Mouse (Mus musculus): ENCODE data around the gene Nr4a3.
A peak's percentile ranks its signal among the peaks of the same experiment; 100 is the strongest.

Nr4a3 gene

DNA sequence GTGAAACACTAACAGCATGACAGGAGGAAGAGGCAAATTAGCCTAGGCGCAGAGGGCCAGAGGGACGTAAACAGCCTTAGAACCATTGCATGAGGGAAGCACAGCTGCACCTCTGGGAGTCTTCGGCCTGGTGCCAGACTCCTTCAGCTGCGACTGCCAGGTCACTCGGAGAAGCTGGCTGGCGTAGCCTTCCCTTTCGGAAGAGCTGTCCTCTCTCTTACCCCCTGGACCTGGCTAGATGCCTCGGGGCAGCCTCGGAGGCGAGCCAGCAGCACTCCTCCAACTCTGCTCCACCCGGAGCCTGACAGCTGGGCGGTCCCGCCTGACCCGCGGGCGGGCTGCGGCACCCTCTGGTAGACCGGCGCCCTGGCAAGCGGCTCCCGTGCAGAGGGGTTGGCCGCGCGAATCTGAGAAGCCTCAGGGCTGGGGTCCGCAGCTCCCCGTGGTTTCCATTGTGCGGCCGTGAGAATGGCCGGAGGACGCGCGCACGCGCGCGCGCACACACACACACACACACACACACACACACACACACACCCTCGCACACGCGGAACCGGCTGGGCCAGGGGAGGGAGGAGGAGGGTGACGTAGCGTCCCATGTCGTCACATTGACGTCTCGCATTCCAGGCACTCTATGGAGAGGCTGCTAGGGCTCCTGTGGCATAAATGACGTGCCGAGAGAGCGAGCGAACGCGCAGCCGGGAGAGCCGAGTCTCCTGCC is at the start of gene Nr4a3:
Gene Nr4a3 (plus strand): TSS at position 663 of the 721 bp plus-strand sequence.
- DNase-seq (ENCODE audit: extremely low spot score, low spot score), result peak; percentile 81

DNA sequence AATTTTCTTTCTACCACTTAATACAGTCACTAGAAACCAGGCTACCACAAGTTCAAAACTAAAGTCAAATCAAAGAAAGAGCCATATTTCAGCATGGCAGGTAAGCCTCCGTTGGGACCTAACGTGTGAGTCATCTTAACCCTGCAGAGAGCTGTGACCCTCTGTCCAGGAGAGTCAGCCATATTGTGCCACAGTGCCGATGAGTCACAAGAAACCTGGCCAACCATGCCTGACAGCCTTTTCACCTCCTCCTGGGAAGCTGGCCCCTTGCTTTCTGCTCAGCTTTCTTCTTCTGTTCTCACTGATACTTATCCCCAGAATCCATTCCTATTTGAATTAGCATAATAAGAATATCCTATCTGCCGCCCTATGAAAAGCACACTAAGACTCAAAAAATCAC is 42.0 kb upstream of the Nr4a3 start:
- DNase-seq (ENCODE audit: extremely low spot score, low spot score), result no peak

DNA sequence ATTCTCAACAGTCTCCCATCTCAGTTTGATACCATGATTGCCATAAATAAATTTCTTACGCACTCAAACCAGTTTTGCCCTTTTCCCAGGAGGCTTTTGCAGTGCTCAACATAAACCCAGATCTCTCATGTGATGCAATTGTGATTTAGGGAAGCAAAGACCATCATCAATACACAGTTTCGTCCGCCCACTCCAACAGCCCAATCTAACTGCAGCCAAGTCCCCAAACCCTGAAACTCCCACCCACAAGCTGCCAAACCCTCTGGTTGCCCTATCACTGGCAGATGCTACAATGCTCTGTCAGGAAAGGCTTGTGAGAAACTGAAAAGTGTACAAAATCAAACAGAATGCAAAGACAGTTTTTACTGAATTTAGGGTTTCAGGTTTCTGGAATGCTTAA is 41.5 kb upstream of the Nr4a3 start:
- DNase-seq (ENCODE audit: extremely low spot score, low spot score), result no peak

DNA sequence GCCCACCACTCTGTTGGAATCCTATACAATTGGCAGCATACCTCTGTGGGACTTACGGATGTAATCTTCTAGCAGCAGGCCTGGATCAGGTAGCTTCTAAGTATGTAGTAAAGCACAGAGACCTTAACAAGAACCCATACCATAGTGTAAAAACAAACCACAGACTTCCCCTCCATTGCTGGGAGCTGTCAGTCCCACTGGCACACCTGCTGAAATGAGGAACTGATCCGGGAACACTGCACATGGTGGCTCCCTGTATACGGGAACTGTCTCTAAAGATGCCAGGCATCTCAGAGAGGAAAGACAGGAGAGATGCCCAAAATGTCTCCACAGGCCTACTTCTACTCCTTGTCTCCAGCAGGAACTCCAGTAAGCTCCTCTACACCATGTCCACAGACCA is 38.6 kb upstream of the Nr4a3 start:
- DNase-seq (ENCODE audit: extremely low spot score, low spot score), result no peak

DNA sequence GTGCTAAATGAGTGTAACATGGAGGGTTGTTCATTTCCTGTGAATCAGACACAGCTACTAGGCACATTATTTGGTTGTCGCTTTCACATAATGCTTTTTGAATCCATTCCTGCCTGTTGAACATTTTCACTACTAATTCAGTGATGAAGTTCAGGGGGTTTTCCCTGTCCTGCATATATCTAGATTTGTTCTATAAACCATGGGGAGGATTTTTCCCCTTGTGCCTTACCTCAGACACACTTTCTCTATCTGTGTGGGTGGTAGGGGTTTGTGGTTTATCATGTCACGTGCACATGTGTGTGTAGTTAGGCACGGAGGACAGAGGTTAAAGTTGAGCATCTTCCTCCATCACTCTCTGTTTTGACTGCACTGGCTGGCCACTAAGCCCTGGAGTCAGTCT is 32.7 kb upstream of the Nr4a3 start:
- DNase-seq (ENCODE audit: extremely low spot score, low spot score), result no peak

DNA sequence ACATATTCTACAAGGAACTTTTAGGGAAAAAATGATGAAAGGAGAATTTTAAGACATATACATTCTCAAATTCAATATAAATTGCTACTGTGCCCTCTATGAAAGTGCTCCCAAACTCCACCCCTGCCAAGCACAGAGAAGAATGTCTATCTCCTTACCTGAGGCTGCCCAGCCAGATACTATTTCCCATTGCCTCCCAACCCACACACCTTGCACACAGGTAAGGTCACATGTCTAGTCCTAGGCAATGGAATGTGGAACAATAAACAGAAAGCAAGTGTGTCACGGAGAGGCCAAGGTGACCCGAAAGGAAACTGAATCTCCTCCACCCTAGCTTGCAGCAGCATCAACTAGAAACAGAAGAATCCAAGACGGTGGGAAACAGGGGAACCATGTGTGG is 22.0 kb upstream of the Nr4a3 start:
- DNase-seq (ENCODE audit: extremely low spot score, low spot score), result no peak

DNA sequence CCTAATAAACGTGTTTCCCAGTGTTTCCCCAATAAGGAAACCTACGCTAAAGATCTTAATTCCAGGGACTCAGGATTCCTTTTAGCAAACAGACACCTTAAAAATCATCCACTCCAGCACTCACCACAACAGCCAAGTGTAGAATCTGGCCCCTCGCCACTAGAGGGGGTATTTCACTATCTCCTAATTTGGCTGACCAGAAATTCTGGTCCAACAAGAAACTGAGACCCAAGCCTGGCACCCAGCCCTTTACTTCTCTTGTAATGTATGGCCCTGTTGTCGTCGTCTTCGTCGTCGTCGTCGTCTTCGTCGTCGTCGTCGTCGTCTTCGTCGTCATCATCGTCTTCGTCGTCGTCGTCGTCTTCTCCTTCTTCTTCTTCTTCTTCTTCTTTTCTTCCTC is 15.3 kb upstream of the Nr4a3 start:
- DNase-seq (ENCODE audit: extremely low spot score, low spot score), result no peak

DNA sequence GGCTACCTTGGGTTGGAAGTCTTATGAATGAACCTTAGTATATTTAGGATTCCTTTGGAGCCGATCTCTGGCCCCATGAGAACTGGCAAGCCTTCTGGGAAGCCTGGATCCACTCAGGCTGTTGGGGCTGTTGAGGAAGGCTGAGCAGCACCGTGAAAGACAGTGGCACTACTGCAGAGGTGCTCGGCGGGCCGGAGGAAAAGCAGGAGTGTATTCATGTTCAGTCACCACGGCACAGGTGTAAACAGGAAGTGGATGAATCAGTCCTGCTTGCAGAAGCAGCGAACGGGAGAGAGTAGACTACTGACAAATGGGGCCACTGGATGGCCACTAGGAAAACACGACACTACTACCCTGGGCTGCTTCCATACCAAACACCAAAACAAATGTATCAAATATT is 10.7 kb upstream of the Nr4a3 start:
- DNase-seq (ENCODE audit: extremely low spot score, low spot score), result no peak

DNA sequence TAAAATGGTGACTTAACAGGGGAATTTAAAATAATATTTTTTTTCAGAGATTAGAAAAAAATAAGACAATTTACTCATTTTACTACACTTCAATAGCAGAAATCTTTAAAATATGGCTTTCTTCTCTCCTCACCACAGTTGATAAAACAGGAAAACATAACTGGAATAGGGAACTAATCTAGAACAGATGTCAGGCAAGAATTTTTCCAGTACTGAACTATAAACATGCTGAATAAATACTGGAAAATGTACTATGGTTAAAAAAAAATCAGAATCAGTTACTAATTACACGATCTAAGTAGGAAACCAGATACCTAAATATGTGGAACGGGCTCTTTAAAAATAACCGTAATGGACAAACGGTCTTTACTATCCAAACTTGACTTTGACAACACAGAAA is 7.3 kb upstream of the Nr4a3 start:
- no peak for DNase-seq (ENCODE audit: extremely low spot score, low spot score)

DNA sequence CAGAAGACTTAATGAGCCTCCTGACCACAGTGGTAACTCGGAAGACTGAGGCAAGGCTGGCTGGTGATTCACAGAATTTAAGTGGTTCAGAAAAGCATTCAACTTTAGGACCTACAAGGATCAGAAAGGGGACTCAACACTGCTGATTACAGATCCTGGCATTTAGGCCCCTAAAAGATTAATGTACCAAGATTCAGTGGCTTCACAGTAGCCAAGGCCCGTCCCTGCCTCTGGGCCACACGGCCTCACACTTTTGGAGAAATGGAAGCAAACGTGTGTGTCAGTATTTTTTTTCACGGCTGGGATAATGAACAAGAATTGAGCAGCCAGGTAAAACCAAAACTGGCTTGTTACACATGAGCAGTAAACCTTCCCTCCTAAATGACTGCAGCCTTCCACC is 6.1 kb upstream of the Nr4a3 start:
- DNase-seq (ENCODE audit: extremely low spot score, low spot score), result no peak

DNA sequence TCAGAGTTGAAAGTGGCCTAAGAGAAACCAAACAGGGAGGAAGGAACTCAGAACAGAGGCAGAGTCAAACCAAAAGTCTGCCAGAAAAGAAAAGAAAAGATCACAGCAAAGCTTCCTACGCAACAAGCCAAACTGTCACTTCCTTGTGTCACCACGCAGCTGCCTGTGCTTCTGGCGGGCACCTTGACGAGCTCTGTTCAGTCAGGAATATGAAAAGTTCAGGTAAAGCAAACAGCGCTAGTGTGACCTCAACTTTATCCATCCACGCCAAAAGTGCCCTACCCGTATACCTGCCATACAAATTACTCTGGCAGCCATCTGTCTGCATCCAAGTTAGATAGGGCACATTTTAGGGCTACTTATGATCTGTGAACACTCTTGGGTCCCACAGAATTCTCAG is 5.2 kb upstream of the Nr4a3 start:
- no peak for DNase-seq (ENCODE audit: extremely low spot score, low spot score)

DNA sequence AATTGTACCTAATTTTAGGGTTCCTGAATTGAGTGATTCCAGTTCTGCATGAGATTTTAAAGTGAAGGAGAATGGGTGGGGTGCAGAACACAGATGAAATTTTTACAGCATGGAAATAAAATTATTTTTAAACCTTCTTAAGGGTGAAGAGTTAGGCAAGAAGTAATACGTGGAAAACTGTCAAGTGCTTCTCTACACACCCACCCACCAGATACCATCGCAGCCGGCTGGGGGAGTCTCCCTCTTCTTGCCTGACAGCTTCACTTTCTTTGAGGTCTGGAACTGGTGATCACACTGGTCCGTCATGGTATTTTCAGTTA is 2.5 kb upstream of the Nr4a3 start:
- DNase-seq (ENCODE audit: extremely low spot score, low spot score), result no peak

DNA sequence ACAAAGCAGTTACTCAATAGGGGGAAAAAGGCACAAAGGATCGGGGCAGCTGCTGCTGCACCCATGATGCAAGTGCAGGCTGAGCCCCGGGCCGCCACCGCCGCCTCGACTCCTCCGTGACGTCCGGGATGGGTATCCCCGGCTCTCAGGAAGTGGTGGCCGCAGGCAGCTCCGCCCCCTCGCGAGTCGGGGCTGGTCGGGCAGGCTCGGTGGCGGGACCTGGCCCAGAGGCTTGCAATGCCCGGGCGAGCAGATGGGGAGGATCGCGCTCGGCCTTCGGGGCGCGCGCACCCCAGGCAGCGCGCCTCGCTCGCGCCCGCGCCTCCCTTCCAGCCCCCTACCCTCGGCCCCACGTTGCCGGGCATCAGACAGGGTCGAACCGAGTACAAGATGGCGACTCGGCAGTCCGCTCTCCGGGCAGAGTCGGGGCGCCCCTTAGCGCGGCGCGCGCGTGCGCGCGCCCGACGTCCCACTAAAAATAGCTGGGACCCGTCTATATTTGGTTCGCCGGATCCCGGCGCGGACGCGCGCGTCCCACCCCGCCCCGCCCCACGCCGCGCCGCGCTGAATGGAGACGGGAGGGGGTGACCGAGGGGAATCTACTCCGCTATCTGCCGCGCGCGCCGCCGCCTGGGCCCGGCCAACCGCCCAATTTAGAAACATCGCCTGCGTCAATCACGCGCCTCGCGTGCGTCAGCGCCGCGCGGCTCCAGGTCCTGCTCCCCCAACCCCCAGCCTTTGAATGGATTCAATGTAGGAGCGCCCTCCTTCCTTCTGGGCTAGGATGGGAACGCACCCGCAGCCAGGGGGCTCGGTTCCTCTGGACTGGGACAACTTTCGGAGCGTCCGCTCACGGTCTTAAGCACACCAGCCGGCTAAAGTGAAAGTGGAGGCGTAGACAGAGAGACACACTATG is 1.9 kb upstream of the Nr4a3 start:
- DNase-seq (ENCODE audit: extremely low spot score, low spot score), result peak; percentile 93

DNA sequence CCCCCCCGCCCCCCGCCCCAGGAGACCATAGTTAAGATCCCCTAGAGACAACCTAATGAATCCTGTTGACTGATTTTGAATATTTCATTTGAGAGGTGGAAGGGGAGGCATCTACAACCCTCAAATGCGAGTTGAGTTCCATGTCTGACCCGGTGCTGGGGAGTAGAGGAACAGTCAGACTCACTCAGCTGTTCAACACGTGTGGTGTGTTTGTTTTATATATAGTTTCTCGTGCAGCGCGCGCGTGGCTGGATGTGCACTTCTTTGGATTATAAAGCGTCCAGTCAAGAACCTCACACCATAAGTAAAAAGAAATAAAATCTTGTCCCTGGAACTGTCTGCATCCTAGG is 837 bp upstream of the Nr4a3 start:
- DNase-seq (ENCODE audit: extremely low spot score, low spot score), result no peak

DNA sequence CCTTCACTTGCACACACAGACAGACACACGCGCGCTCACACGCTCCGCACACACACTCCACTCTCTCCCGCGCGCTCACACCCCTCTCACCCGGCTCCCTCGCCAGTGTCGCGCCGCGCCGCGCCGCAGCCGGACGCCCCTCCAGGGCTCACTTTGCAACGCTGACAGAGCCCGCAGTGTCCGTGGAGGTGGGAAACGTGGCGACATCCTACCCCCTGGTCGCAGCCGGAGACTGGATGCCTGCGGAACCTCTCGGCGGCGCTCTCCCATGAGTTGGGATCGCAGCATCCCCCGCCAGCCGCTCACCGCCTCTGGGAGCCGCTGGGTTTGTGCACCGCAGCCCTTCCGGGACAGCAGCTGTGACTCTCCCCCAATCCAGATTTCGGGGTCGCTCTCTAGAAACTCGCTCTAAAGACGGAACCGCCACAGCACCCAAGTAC is 348 bp downstream of the Nr4a3 start:
- peak; percentile 77 for DNase-seq (ENCODE audit: extremely low spot score, low spot score)

DNA sequence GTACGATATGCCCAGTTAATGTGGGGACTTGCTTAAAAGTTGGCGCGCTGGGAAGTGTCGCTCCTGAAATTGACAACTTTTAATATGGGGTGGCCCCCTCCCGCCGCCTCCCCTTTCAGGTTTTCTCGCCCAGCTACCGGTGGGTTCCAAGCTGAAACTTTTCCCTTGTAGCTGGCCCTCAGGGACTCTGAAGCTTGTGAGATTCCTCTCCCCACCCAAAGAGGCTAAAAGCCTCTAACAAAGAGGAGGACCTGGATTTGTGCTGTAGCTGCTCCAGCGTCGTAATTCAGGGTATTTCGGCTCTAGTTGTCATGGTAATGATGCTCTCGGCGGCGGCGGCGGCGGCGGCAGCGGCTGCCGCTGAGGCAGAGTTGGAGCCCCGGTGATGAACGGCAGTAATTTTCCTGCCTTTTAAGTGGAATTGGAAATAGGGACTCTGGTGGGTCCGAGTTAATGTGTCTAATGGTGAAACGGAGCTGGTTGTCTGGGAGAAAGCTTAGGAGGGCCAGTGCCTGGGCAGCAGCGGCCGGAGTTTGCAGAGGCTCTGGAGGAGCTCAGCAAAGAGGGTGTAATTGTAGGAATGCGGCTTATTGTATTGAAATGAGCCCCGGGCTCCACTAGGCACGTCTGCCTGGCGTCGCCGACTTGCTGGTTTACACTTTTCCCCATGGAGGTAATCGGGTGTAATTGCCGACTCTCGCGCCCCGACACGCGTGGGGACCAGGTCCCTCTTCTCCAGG is 938 bp downstream of the Nr4a3 start:
- DNase-seq (ENCODE audit: extremely low spot score, low spot score), result peak; percentile 79

DNA sequence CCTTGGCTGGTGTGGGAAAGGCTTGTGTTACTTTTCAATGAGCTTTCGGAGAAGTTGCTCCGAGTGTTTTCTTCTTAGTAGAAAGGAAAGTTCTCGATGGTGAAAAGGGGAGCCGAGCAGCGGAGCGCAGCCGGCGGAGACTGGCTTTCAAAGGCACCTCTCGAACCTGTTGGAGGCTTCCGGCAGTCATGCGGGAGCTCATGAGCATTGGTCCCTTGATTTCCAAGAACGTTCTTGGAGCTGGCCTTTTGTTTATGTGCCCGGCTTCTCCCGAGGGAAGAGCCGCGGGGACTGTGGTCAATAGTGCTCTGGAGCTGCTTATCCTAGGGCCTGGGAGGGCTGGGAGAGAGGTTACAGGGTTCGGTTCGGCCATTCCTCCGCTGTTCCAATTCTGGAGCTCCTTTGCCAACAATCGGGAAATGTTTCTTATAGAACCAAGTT is 1.5 kb downstream of the Nr4a3 start:
- no peak for DNase-seq (ENCODE audit: extremely low spot score, low spot score)

DNA sequence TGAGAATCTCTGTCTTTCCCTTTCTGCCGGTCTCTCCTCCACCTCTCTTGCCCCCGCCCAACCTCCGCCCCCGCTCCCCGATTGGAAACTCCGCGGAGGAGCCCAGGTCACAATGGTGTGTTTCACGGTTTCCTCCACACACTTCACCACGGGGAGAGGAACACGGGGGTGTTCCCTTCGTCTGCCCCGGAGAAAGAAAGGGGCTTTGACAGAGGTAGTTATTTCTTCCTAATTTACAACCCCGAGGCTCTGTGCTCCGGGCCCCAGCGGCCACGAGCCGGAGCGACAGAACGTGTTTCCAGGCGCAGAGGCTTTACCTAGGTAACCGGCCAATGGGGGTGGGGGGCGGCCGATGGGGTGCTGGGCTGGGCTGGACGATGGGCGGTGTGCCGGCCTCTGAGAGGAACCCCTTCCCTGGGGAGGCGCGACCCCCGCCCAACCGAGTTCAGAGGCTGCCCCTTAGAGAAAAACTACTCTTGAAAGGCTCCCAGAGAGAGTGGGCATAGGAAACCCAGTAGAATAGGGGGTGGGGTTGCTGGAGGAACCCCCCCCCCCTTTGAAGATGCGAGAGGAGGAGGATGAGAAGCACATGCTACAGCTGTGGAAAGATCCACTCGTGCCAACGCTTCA is 2.3 kb downstream of the Nr4a3 start:
- peak; percentile 66 for DNase-seq (ENCODE audit: extremely low spot score, low spot score)

DNA sequence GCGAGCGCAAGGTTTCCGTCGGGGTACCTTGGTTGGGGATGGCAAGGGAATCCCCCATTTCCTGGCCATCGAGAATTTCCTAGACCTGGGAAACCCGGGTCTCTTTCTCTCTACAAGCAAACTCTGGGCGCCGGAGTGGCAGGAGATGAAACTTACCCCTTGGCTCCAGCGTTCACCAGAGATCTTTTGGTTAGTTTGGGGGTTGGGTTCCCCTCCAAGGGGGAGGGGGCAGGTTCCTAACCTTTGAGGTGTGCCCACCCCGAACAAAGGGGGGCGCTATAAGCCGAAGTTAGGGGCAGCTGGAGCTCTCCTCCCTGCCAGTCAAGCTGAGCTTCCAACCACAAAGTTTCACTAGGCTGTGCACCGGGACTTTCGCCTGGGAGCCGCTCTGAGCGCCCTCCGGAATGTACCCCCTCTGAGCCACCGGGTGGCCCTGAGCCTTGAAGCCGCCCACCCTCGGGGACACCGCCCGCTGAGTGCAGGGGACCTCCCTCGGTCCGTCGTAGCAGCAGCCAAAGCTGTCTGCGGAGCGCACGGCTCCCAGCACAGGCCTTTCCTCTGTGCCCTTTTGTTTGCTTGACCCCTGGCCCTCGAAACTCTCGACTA is 2.9 kb downstream of the Nr4a3 start:
- DNase-seq (ENCODE audit: extremely low spot score, low spot score), result peak; percentile 78

DNA sequence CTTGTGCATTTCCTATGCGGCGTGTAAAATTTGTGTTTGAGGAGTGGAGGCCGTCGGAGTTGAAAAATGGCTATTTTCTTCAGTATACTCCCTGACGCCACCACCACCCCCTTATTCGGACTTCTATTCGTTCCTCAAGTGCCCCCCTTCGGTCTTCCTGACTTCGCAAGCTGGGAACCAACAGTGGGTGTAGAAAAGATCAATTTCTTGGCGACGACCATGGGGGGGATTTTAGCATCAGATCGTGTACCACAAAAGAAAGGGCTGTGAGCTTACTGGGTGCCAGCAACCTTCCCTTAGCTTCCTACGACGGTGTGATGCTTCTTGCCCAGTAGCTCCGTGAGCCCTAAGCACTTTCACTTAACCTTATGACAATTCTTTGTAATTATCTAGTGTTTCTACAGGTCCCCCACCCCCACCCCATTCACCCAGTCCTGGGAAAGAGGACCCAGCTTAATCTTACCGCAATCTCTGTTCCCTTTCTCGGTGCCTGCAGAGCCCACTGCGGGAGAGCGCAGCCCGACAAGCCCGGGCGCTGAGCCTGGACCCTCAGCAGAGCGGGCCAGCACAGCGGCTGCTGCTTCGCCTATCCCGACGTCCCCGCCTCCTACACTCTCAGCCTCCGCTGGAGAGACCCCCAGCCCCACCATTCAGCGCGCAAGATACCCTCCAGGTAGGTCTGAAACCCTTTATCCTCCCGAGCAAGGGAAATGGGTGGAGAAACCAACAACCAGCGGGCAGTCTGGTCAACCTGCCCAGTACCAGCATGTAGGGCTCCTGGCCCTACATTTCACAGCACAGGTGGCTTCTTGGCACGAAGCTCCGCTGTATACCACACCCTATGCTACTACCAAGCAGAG is 3.7 kb downstream of the Nr4a3 start:
- peak; percentile 67 for DNase-seq (ENCODE audit: extremely low spot score, low spot score)
